Mouse (Mus musculus) forebrain, embryonic 12.5 days (tissue): ENCODE results near the gene Srsf4. TPM values are rescaled to one million over a fixed set of nuclear protein-coding genes. Genes with fewer than 3 reads are reported as not detected.

Source experiments
- ATAC-seq: fragments of 200-750 bp; cut with Nextera tagmentation; 2 replicates; pipeline ENCODE4 v1.8.0; 2017; ENCODE audit warnings: moderate TSS enrichment; ENCODE audit not compliant: low FRiP score
- H3K27ac ChIP-seq: fragments of 300-500 bp; sonication (generic); 2 replicates; pipeline ENCODE4 v1.5.1; 2016; ENCODE audit warnings: mild to moderate bottlenecking
- H3K27me3 ChIP-seq: fragments of 300-500 bp; sonication (generic); 2 replicates; pipeline ENCODE4 v1.6.1; 2016; ENCODE audit warnings: mild to moderate bottlenecking
- H3K36me3 ChIP-seq: fragments of 300-500 bp; sonication (generic); replicated peaks from 2 replicates; pipeline ENCODE4 v1.6.1; 2016; ENCODE audit warnings: mild to moderate bottlenecking
- H3K4me1 ChIP-seq: fragments of 300-500 bp; sonication (generic); 2 replicates; pipeline ENCODE4 v1.6.1; 2016
- H3K4me2 ChIP-seq: fragments of 300-500 bp; sonication (generic); 2 replicates; pipeline ENCODE4 v1.6.1; 2016; ENCODE audit warnings: mild to moderate bottlenecking, moderate library complexity
- H3K4me3 ChIP-seq: fragments of 300-500 bp; sonication (generic); replicated peaks from 2 replicates; pipeline ENCODE4 v1.5.1; 2016; ENCODE audit warnings: mild to moderate bottlenecking
- H3K9ac ChIP-seq: fragments of 300-500 bp; sonication (generic); 2 replicates; pipeline ENCODE4 v1.6.1; 2016; ENCODE audit warnings: mild to moderate bottlenecking
- H3K9me3 ChIP-seq: fragments of 300-500 bp; sonication (generic); 2 replicates; pipeline ENCODE4 v1.6.1; 2016
- WGBS: fragments of 180-500 bp; shearing (Covaris S2); methylation state at CpG from one replicate; pipeline ENCODE4 v1.1.7; 2016; 5-methylcytosine and 5-hydroxymethylcytosine counted together
- polyA plus RNA-seq: library from polyadenylated mRNA; unstranded; fragments of >200 nt; fragmentation: Nextera tagmentation; extraction: Ambion mirVana; gene quantifications from 2 replicates; pipeline ENCODE4 v1.2.1, GENCODE M21; 2016

The Srsf4 gene
- polyA plus RNA-seq, 1 experiment from 2014 or later = 193 TPM

DNA sequence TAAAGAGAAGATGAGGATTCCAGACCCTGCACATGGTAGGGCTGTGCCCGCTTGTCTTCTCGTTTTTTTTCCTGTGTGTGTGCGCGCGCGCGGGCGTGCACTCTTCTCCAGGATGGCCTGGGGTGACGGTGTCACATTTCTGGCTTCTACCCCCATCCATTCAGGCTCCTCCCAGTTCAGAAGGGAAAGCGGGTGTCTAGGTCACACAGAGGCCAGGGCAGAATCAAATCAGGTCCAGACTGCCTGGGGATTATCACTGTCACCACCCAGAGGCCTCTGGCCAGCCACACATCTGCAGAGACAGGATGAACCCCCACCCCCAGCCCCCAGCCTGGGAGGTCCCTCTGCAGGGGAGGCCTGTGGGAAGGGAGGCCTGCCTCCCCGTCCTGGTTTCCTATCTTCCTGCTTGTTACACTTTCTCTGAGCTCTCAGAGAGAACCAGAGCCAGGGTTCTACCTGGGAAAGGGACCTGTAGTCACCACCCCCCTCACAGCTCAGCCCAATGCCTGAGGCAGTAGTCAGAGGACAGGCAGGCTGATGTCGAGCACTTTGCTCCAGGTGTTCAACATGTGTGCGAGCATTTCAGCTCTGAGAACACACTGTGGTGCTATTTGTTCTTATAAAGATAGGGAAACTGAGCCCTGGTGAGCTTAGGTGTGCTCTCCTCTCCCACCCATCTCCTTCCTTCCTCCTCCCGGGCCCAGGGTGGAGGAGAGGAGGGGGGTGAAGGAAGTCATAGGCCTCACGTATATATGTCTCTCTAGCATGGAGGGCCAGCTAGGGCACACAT is 45.5 kb downstream of the Srsf4 start:
- 9% methylated on average over 15 of the region's 15 CpGs for WGBS
- no peaks in the 10 kb centered on the region; the same call in 1 of the 2 replicates for H3K9me3 ChIP-seq
- no peak overlapping the region for H3K9ac ChIP-seq
- H3K36me3 ChIP-seq = peaks cover 4% of the 10 kb centered on the region
- peaks cover 98% of the 10 kb centered on the region for H3K27me3 ChIP-seq
- no peak overlapping the region for H3K4me2 ChIP-seq
- ATAC-seq = no peak
- peaks cover 59% of the 10 kb centered on the region for H3K4me1 ChIP-seq
- H3K27ac ChIP-seq = no peak overlapping the region
- H3K4me3 ChIP-seq = no peak overlapping the region

- H3K27me3 ChIP-seq = peaks cover 99% of the 10 kb centered on the region
- H3K36me3 ChIP-seq = peaks cover 10% of the 10 kb centered on the region
- no peaks in the 10 kb centered on the region; the same call in 1 of the 2 replicates for H3K9me3 ChIP-seq
- H3K27ac ChIP-seq = no peak overlapping the region
- WGBS = 11% methylated on average over 15 of the region's 15 CpGs
- peak overlapping the region; percentile 74 for H3K4me2 ChIP-seq
- ATAC-seq = no peak
- no peak overlapping the region for H3K9ac ChIP-seq
- peak overlapping the region; percentile 49 for H3K4me3 ChIP-seq
- H3K4me1 ChIP-seq = peaks cover 63% of the 10 kb centered on the region
Measured at GRCm38 (mm10) chr4:131919506-131920140, 46.2 kb downstream of the Srsf4 start.

DNA sequence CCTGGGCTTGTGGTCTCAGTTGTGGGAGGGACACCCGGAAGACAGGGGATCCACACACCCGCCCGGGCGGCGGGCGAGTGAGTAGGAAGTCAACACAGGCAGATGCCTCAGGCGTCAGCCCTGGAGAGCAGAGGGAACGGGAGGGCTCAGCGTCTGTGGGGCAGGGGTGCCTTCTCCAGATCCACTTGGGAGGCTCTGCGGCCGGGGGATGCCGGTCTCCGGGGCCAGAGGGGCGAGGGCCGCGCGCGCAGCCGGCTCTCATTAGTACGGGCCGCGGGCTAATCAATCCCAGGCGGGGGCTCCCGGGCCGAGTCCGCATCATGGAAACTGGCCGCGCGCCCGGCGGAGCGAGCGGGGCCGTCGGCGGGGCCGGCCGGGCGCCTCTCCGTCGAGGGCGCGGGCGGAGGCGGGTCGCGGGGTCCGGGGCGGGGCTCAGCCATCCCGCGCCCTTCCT is 46.8 kb downstream of the Srsf4 start:
- Histone ChIP-seq H3K4me1 (peaks cover 62% of the 10 kb centered on the region), H3K27me3 (peaks cover 98% of the 10 kb centered on the region), H3K36me3 (peaks cover 15% of the 10 kb centered on the region), H3K4me3 (peak overlapping the region; percentile 49), H3K9ac (no peak overlapping the region), H3K27ac (peak overlapping the region; percentile 25; the same call in 1 of the 2 replicates), H3K4me2 (peak overlapping the region; percentile 74), H3K9me3 (no peaks in the 10 kb centered on the region; the same call in 1 of the 2 replicates)
- WGBS = 3% methylated on average over 41 of the region's 51 CpGs
- ATAC-seq = no peak

GRCm38 (mm10) chr4:131920595-131921351 is 47.4 kb downstream of the Srsf4 start:
- peak overlapping the region; percentile 25; the same call in 1 of the 2 replicates for H3K27ac ChIP-seq
- ATAC-seq = no peak
- under 1% methylated on average over 74 of the region's 76 CpGs for WGBS

DNA sequence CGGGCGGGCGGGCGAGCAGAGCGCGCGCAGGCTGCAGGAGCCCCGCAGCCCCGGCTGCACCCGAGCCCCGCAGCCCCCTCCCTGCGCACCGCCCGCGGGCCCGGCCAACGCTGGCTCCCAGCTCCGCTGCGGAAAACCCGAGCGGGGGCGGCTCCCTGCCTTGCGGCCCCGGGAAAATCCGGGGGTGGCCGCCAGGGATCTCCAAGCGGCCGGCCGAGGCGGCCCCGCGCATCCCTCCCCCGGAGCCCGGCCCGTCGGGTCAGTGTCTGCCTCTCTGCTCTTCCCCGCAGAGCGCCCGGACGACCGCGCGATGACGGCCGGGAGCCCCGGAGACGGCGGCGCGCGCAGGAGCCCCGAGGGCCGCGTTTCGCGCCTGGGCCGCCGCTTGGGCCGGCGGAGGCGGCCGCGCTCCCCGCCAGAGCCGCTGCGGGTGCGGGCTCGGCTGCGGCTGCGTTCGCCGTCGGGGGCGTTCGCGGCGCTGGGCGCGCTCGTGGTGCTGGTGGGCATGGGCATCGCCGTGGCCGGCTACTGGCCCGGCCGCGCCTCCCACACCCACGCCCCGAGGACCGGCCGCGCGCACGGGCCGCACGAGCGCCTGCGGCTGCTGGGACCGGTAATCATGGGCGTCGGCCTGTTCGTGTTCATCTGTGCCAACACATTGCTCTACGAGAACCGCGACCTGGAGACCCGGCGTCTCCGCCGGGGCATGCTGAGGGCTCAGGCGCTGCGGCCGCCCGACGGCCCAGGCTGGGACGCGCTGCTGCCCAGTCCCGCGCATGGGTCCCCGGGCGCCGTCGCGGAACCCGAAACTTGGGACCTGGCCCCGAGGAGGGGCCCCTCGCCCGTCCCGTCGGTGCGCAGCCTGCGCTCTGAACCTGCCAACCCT is 48.3 kb downstream of the Srsf4 start, which contains the start of gene Tmem200b:
Tmem200b (plus strand) TSS at position 311 of the 886 bp plus-strand sequence.
- ATAC-seq = peak; percentile 18; the same call in 1 of the 2 replicates
- Histone ChIP-seq H3K4me3 (peak within 1 kb of the TSS; percentile 49), H3K9me3 (no peaks in the 10 kb centered on the region; the same call in 1 of the 2 replicates), H3K9ac (peak within 1 kb of the TSS; percentile 56), H3K27ac (peak within 1 kb of the TSS; percentile 25; the same call in 1 of the 2 replicates), H3K36me3 (peaks cover 31% of the 10 kb centered on the region), H3K27me3 (peaks cover 87% of the 10 kb centered on the region), H3K4me1 (peaks cover 46% of the 10 kb centered on the region), H3K4me2 (peak within 1 kb of the TSS; percentile 74)
- under 1% methylated on average over 118 of the region's 130 CpGs for WGBS

More at GRCm38 (mm10) chr4:131920595-131921351, 47.4 kb downstream of the Srsf4 start:
- peaks cover 55% of the 10 kb centered on the region for H3K4me1 ChIP-seq
- H3K4me3 ChIP-seq = peak overlapping the region; percentile 49
- H3K4me2 ChIP-seq = peak overlapping the region; percentile 74
- H3K27me3 ChIP-seq = peaks cover 96% of the 10 kb centered on the region
- peak overlapping the region; percentile 56 for H3K9ac ChIP-seq
- peaks cover 21% of the 10 kb centered on the region for H3K36me3 ChIP-seq
- no peaks in the 10 kb centered on the region; the same call in 1 of the 2 replicates for H3K9me3 ChIP-seq

- H3K27me3 ChIP-seq = peaks cover 80% of the 10 kb centered on the region
- WGBS = 59% methylated on average over 15 of the region's 15 CpGs
- H3K4me3 ChIP-seq = peak overlapping the region; percentile 49
- no peak overlapping the region for H3K27ac ChIP-seq
- H3K9ac ChIP-seq = peak overlapping the region; percentile 56; the same call in 1 of the 2 replicates
- ATAC-seq = no peak
- no peaks in the 10 kb centered on the region; the same call in 1 of the 2 replicates for H3K9me3 ChIP-seq
- peaks cover 46% of the 10 kb centered on the region for H3K4me1 ChIP-seq
- peaks cover 37% of the 10 kb centered on the region for H3K36me3 ChIP-seq
- peak overlapping the region; percentile 74 for H3K4me2 ChIP-seq
Measured at GRCm38 (mm10) chr4:131922404-131922803, 49.0 kb downstream of the Srsf4 start.

DNA sequence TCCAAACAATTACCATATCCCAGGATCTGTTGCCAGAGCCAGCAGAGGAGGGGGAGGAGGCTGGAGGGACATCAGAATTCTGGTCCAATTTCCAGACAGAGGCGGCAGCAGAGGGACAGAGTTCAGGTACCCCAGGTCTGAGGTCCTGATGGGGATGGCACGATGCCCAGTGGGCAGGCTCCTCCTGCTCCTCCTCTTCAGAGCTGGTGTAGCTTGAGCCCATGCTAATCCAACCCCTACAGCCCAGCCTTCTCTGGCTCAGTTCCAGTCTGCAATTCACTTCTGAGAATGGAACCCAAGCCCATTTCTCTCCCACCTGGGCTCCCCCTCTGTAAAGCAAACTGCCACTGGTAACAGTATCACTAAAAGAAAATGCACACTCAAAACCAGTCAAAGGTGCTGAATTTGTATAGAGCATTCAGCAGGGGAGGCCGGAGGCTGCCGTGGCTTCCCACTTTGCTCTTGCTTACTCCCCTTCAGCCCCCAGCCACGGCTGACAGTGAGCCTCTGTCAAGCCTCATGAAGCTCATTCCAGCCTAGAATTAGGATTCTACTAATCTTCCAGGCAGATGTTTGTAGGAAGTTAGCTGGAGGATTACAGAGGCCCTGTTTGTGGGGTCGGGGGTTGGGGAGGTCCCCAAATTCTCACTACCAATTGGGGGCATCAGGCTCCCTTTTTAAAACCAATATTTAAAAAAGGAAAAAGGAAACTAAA is 50.8 kb downstream of the Srsf4 start:
- no peak overlapping the region for H3K4me3 ChIP-seq
- peaks cover 44% of the 10 kb centered on the region for H3K4me1 ChIP-seq
- H3K36me3 ChIP-seq = peaks cover 54% of the 10 kb centered on the region
- no peak overlapping the region for H3K4me2 ChIP-seq
- no peaks in the 10 kb centered on the region; the same call in 1 of the 2 replicates for H3K9me3 ChIP-seq
- ATAC-seq = no peak
- no peak overlapping the region for H3K9ac ChIP-seq
- H3K27ac ChIP-seq = no peak overlapping the region
- WGBS = 64% methylated on average over 6 of the region's 6 CpGs
- H3K27me3 ChIP-seq = peaks cover 61% of the 10 kb centered on the region

GRCm38 (mm10) chr4:131929146-131929545 is 55.7 kb downstream of the Srsf4 start:
- peaks cover 90% of the 10 kb centered on the region for H3K36me3 ChIP-seq
- no peak overlapping the region for H3K4me2 ChIP-seq
- no peak overlapping the region for H3K4me3 ChIP-seq
- ATAC-seq = no peak
- WGBS = 87% methylated on average over 6 of the region's 6 CpGs
- H3K9me3 ChIP-seq = no peaks in the 10 kb centered on the region
- no peak overlapping the region for H3K9ac ChIP-seq
- no peak overlapping the region for H3K27ac ChIP-seq
- H3K27me3 ChIP-seq = peaks cover 12% of the 10 kb centered on the region
- H3K4me1 ChIP-seq = peaks cover 8% of the 10 kb centered on the region; the same call in 1 of the 2 replicates

- Histone ChIP-seq H3K9me3 (no peaks in the 10 kb centered on the region), H3K27me3 (no peaks in the 10 kb centered on the region), H3K4me2 (no peak overlapping the region), H3K27ac (no peak overlapping the region), H3K4me1 (no peaks in the 10 kb centered on the region), H3K4me3 (no peak overlapping the region), H3K36me3 (peaks cover 40% of the 10 kb centered on the region), H3K9ac (no peak overlapping the region)
- 81% methylated on average over 2 of the region's 2 CpGs for WGBS
- ATAC-seq = no peak
Measured at GRCm38 (mm10) chr4:131939459-131939858, 66.0 kb downstream of the Srsf4 start.

DNA sequence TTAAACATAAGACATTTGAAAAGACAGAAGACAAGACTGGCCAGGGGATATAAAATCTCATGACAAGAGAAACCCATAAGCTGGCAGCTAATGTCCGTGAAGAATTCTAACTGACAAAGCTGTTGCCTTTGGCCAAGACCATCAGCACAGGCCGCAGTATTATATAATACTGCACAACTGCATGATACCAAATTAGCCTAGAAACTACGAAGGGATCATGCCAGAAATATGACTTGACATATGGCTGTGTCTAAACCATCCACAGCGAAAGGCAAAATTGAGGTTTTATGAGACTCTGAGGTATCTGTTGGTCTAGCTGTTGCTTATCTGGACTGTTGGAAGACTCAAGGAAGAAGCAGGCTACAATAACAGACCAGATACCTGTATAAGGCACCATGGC is 67.4 kb downstream of the Srsf4 start:
- no peak for ATAC-seq
- H3K36me3 ChIP-seq = peaks cover 26% of the 10 kb centered on the region
- 98% methylated on average over 4 of the region's 4 CpGs for WGBS

More for the DNA sequence above, 67.4 kb downstream of the Srsf4 start:
- Histone ChIP-seq H3K4me1 (no peaks in the 10 kb centered on the region), H3K9ac (no peak overlapping the region), H3K9me3 (no peaks in the 10 kb centered on the region), H3K4me3 (no peak overlapping the region), H3K27ac (no peak overlapping the region), H3K27me3 (no peaks in the 10 kb centered on the region), H3K4me2 (no peak overlapping the region)
